Comparison of ENCODE assay signal across 16 mouse cellular contexts in genomic region chr2:33188925-33189670, GRCm38 (mm10). TPM values are rescaled to one million over a fixed set of nuclear protein-coding genes. Genes with fewer than 3 reads are reported as not detected.
A peak's percentile ranks its signal among the peaks of the same experiment; 100 is the strongest.
DNase-seq lines count a peak whose midpoint lies in the region; ATAC-seq and TF ChIP-seq lines count a peak whose summit lies in the region.
"Had no signal": no experiment of that assay in that cellular context is flagged by ENCODE, and none has a peak within 500 bp of the region (broad histone marks: within the 10 kb centered on the region; RNA-seq: fewer than 3 reads in every experiment).

No protein-coding gene starts in this region.

- intact Hi-C loops in heart, postnatal 36 days (cut with DNase I), result no loop called here
- intact Hi-C loops in left cerebral cortex, postnatal 25 days (cut with DNase I), result no loop called here

- H3K27ac ChIP-seq in heart, embryonic 10.5 days, result peak overlapping the region; percentile 54
- H3K27ac ChIP-seq in kidney, embryonic 16.5 days (ENCODE audit: low read length), result 0 out of 2 replicates have a peak overlapping the region, but pooled peaks have one; percentile 25
- H3K27ac ChIP-seq: heart, adult 2 months; layer of hippocampus, adult 2 months; midbrain, embryonic 12.5 days had no signal

- no peak overlapping the region for H3K9ac ChIP-seq in kidney, embryonic 16.5 days (replicated peaks; ENCODE audit: low read length)
- H3K9ac ChIP-seq: midbrain, embryonic 12.5 days had no signal

- no peak overlapping the region for H3K4me2 ChIP-seq in kidney, embryonic 16.5 days (replicated peaks; ENCODE audit: low read depth, low read length)
- H3K4me2 ChIP-seq: liver, embryonic 11.5 days; midbrain, embryonic 12.5 days had no signal

- peaks cover 54% of the 10 kb centered on the region for H3K4me1 ChIP-seq in heart, embryonic 10.5 days
- peaks cover 21% of the 10 kb centered on the region for H3K4me1 ChIP-seq in kidney, embryonic 16.5 days (ENCODE audit: insufficient read depth, low read length)

- ATAC-seq in kidney, embryonic 16.5 days (ENCODE audit: low FRiP score, low TSS enrichment), result peak; percentile 63

- no peak overlapping the region for H3K4me3 ChIP-seq in heart, embryonic 10.5 days
- H3K4me3 ChIP-seq in C2C12 (ENCODE audit: insufficient read depth, poor library complexity, severe bottlenecking), result no peak overlapping the region
- H3K4me3 ChIP-seq in kidney, embryonic 16.5 days (ENCODE audit: low read length), result no peak overlapping the region
- H3K4me3 ChIP-seq: heart, adult 2 months; layer of hippocampus, adult 2 months; midbrain, embryonic 12.5 days had no signal

- no peaks in the 10 kb centered on the region for H3K36me3 ChIP-seq in heart, embryonic 10.5 days
- H3K36me3 ChIP-seq in C2C12 (ENCODE audit: control insufficient read depth, insufficient read depth), result no peaks in the 10 kb centered on the region
- H3K36me3 ChIP-seq in kidney, embryonic 16.5 days (ENCODE audit: insufficient read depth, low read length), result no peaks in the 10 kb centered on the region
- H3K36me3 ChIP-seq: G1E; midbrain, embryonic 12.5 days had no signal

- H3K79me2 ChIP-seq in C2C12 (ENCODE audit: control insufficient read depth, insufficient read depth), result no peaks in the 10 kb centered on the region

- no peak for DNase-seq in heart, embryonic 10.5 days (ENCODE audit: low spot score)
- DNase-seq in heart, postnatal 36 days, result no peak
- DNase-seq in gastrocnemius, postnatal 10 days, result peak; percentile 56
- DNase-seq in left cerebral cortex, postnatal 25 days (ENCODE audit: low spot score in 2 of 2), result no peak
- no peak for DNase-seq in adrenal gland, adult 18-20 months (ENCODE audit: low spot score in 2 of 2)
- no peak for DNase-seq in cerebellum, adult 11 months
- DNase-seq: cerebellum, adult 9-10 months; lung, postnatal 14 days; thymus, adult 2 months had no signal

- H3K9me3 ChIP-seq in heart, embryonic 10.5 days, result no peaks in the 10 kb centered on the region
- no peaks in the 10 kb centered on the region for H3K9me3 ChIP-seq in kidney, embryonic 16.5 days (ENCODE audit: low read length)
- H3K9me3 ChIP-seq: G1E; midbrain, embryonic 12.5 days had no signal

- no peaks in the 10 kb centered on the region for H3K27me3 ChIP-seq in heart, embryonic 10.5 days (ENCODE audit: insufficient read depth, poor library complexity, severe bottlenecking)
- H3K27me3 ChIP-seq in C2C12 (ENCODE audit: control insufficient read depth, insufficient read depth, insufficient read length), result no peaks in the 10 kb centered on the region
- no peaks in the 10 kb centered on the region for H3K27me3 ChIP-seq in kidney, embryonic 16.5 days (ENCODE audit: insufficient read depth, low read length)
- H3K27me3 ChIP-seq: midbrain, embryonic 12.5 days had no signal

- no peaks in the 10 kb centered on the region for H3K79me3 ChIP-seq in C2C12 (ENCODE audit: low read depth)

- 81% methylated on average over 6 of the region's 6 CpGs for WGBS in heart, embryonic 10.5 days
- WGBS in kidney, embryonic 16.5 days, result 64% methylated on average over 6 of the region's 6 CpGs

- TF ChIP-seq CTCF in C2C12 (IDR thresholded peaks at IDR 0.05; ENCODE audit: control insufficient read depth, insufficient read depth, insufficient read length), result no peak

- H3ac ChIP-seq in C2C12 (ENCODE audit: control insufficient read depth, insufficient read length, low read depth), result no peak overlapping the region

TF ChIP-seq in C2C12, 6 proteins besides CTCF, POLR2A, EP300 and RAD21:
- TF ChIP-seq MYOD1 (IDR thresholded peaks at IDR 0.05; ENCODE audit: control insufficient read depth, insufficient read length, low read depth) (peak; percentile 20), MAX (IDR thresholded peaks at IDR 0.05) (no peak), CEBPB (IDR thresholded peaks at IDR 0.05; ENCODE audit: low read depth) (no peak), FOSL1 (IDR thresholded peaks at IDR 0.05; ENCODE audit: insufficient read depth, low read length, poor library complexity, severe bottlenecking) (no peak), USF1 (IDR thresholded peaks at IDR 0.05; ENCODE audit: low read depth) (no peak), MYOG (IDR thresholded peaks at IDR 0.05; ENCODE audit: control insufficient read depth, extremely low read depth, insufficient read length) (no peak)
TF ChIP-seq in C2C12: peak in this region for 1.

RNA-seq across cellular contexts. Expression of gene Angptl2, which starts 26.8 kb away (rescaled TPM):
- 40.4 and 49.8 TPM in 2 replicates for polyA plus RNA-seq in heart, embryonic 10.5 days (2016; fragmentation: Nextera tagmentation; extraction: Ambion mirVana)
- total RNA-seq in heart, postnatal 36 days (2021), result 10 to 100 TPM; 51.2 to 67.0 TPM
- 162 TPM for polyA plus RNA-seq in C2C12 (2012; fragmentation: generic; extraction: Trizol)
- 100 to 1,000 TPM; 258 to 272 TPM for total RNA-seq in gastrocnemius, postnatal 10 days (2021)
- polyA plus RNA-seq in kidney, embryonic 16.5 days (2015; fragmentation: Nextera tagmentation; extraction: Ambion mirVana), result 46.2 and 46.5 TPM in 2 replicates
- total RNA-seq in left cerebral cortex, postnatal 25 days (2021), result 1 to 10 TPM; 2.2 to 2.3 TPM
- total RNA-seq in adrenal gland, adult 18-20 months (2021), result 10 to 100 TPM; 19.6 to 29.9 TPM
- polyA plus RNA-seq: G1E had no signal

RNA-seq across cellular contexts. Expression of gene Garnl3, which starts 57.6 kb away (rescaled TPM):
- 10.5 and 13.3 TPM in 2 replicates for polyA plus RNA-seq in heart, embryonic 10.5 days (2016; fragmentation: Nextera tagmentation; extraction: Ambion mirVana)
- total RNA-seq in heart, postnatal 36 days (2021), result 1 to 10 TPM; 3.1 to 4.7 TPM
- 2.6 TPM for polyA plus RNA-seq in C2C12 (2012; fragmentation: generic; extraction: Trizol)
- 1 to 10 TPM; 3.1 to 4.7 TPM for total RNA-seq in gastrocnemius, postnatal 10 days (2021)
- polyA plus RNA-seq in kidney, embryonic 16.5 days (2015; fragmentation: Nextera tagmentation; extraction: Ambion mirVana), result 10.9 and 13.6 TPM in 2 replicates
- total RNA-seq in left cerebral cortex, postnatal 25 days (2021), result 100 to 1,000 TPM; 117 to 125 TPM
- total RNA-seq in adrenal gland, adult 18-20 months (2021), result 10 to 100 TPM; 11.4 to 16.1 TPM
- polyA plus RNA-seq: G1E had no signal

Comparison
In these comparisons a context has a peak if more than half of its experiments do, and no peak if none do; other contexts are left out.
1. RNA of gene Angptl2, which starts 26.8 kb away (total RNA-seq): 258 to 272 TPM in gastrocnemius, postnatal 10 days, 51.2 to 67.0 TPM in heart, postnatal 36 days and 19.6 to 29.9 TPM in adrenal gland, adult 18-20 months; 2.2 to 2.3 TPM in left cerebral cortex, postnatal 25 days; every median in the first group is over 4 times any median in the second.
2. RNA of gene Garnl3, which starts 57.6 kb away (total RNA-seq): 117 to 125 TPM in left cerebral cortex, postnatal 25 days; 11.4 to 16.1 TPM in adrenal gland, adult 18-20 months, 3.1 to 4.7 TPM in heart, postnatal 36 days and 3.1 to 4.7 TPM in gastrocnemius, postnatal 10 days; every median in the first group is over 4 times any median in the second.